Mouse (Mus musculus): ENCODE data around the gene Slc13a4. TPM values are rescaled to one million over a fixed set of nuclear protein-coding genes. Genes with fewer than 3 reads are reported as not detected.
A peak's percentile ranks its signal among the peaks of the same experiment; 100 is the strongest.

The Slc13a4 gene
- polyA plus RNA-seq, 1 experiment from 2014 or later, result 0.19 TPM

GRCm38 (mm10) chr6:35255017-35255416 lies 52.9 kb downstream of the Slc13a4 start:
- H3K36me3 ChIP-seq (ENCODE audit: control insufficient read depth, insufficient read depth, low read length), result no peaks in the 10 kb centered on the region
- H3K4me2 ChIP-seq, result peak overlapping the region; percentile 82
- no peaks in the 10 kb centered on the region for H3K27me3 ChIP-seq (ENCODE audit: control insufficient read depth, insufficient read depth, low read length)
- H3K27ac ChIP-seq (ENCODE audit: low read depth, low read length), result no peak overlapping the region
- H3K9me3 ChIP-seq (ENCODE audit: control insufficient read depth, low read length), result no peaks in the 10 kb centered on the region
- no peak for DNase-seq (ENCODE audit: low spot score, missing footprints)
- peaks cover 22% of the 10 kb centered on the region for H3K4me1 ChIP-seq (ENCODE audit: control insufficient read depth, insufficient read depth, low read length)
- 0 out of 2 replicates have a peak overlapping the region, but pooled peaks have one; percentile 14 for H3K4me3 ChIP-seq (ENCODE audit: low read depth, low read length)
- no peak for ATAC-seq (ENCODE audit: low FRiP score)
- 76% methylated on average over 12 of the region's 12 CpGs for WGBS
- H3K9ac ChIP-seq (ENCODE audit: low read length), result no peak overlapping the region

GRCm38 (mm10) chr6:35254136-35254904 lies 53.6 kb downstream of the Slc13a4 start:
- Histone ChIP-seq H3K4me1 (ENCODE audit: control insufficient read depth, insufficient read depth, low read length) (peaks cover 22% of the 10 kb centered on the region), H3K27me3 (ENCODE audit: control insufficient read depth, insufficient read depth, low read length) (no peaks in the 10 kb centered on the region), H3K4me3 (ENCODE audit: low read depth, low read length) (peak overlapping the region; percentile 14; the same call in 1 of the 2 replicates), H3K27ac (ENCODE audit: low read depth, low read length) (no peak overlapping the region; the same call in 1 of the 2 replicates), H3K4me2 (peak overlapping the region; percentile 82), H3K36me3 (ENCODE audit: control insufficient read depth, insufficient read depth, low read length) (no peaks in the 10 kb centered on the region), H3K9me3 (ENCODE audit: control insufficient read depth, low read length) (no peaks in the 10 kb centered on the region), H3K9ac (ENCODE audit: low read length) (peak overlapping the region; percentile 31; the same call in 1 of the 2 replicates)
- no peak for ATAC-seq (ENCODE audit: low FRiP score)
- no peak for DNase-seq (ENCODE audit: low spot score, missing footprints)
- 59% methylated on average over 9 of the region's 9 CpGs for WGBS

GRCm38 (mm10) chr6:35253474-35253873 lies 54.5 kb downstream of the Slc13a4 start:
- H3K27ac ChIP-seq (ENCODE audit: low read depth, low read length), result peak overlapping the region; percentile 44; the same call in 1 of the 2 replicates
- DNase-seq (ENCODE audit: low spot score, missing footprints) (no peak), ATAC-seq (ENCODE audit: low FRiP score) (no peak)
- 45% methylated on average over 5 of the region's 5 CpGs for WGBS
- peak overlapping the region; percentile 82 for H3K4me2 ChIP-seq
- peaks cover 22% of the 10 kb centered on the region for H3K4me1 ChIP-seq (ENCODE audit: control insufficient read depth, insufficient read depth, low read length)
- peak overlapping the region; percentile 82 for H3K9ac ChIP-seq (ENCODE audit: low read length)
- no peaks in the 10 kb centered on the region for H3K27me3 ChIP-seq (ENCODE audit: control insufficient read depth, insufficient read depth, low read length)
- H3K4me3 ChIP-seq (ENCODE audit: low read depth, low read length), result peak overlapping the region; percentile 73
- H3K36me3 ChIP-seq (ENCODE audit: control insufficient read depth, insufficient read depth, low read length), result no peaks in the 10 kb centered on the region
- no peaks in the 10 kb centered on the region for H3K9me3 ChIP-seq (ENCODE audit: control insufficient read depth, low read length)

GRCm38 (mm10) chr6:35252477-35253346 lies 55.2 kb downstream of the Slc13a4 start:
- Histone ChIP-seq H3K4me2 (peak overlapping the region; percentile 82), H3K36me3 (ENCODE audit: control insufficient read depth, insufficient read depth, low read length) (no peaks in the 10 kb centered on the region), H3K9me3 (ENCODE audit: control insufficient read depth, low read length) (no peaks in the 10 kb centered on the region), H3K27ac (ENCODE audit: low read depth, low read length) (peak overlapping the region; percentile 44; the same call in 1 of the 2 replicates), H3K27me3 (ENCODE audit: control insufficient read depth, insufficient read depth, low read length) (no peaks in the 10 kb centered on the region), H3K4me1 (ENCODE audit: control insufficient read depth, insufficient read depth, low read length) (peaks cover 22% of the 10 kb centered on the region), H3K9ac (ENCODE audit: low read length) (peak overlapping the region; percentile 82), H3K4me3 (ENCODE audit: low read depth, low read length) (peak overlapping the region; percentile 73)
- ATAC-seq (ENCODE audit: low FRiP score) (peak; percentile 95), DNase-seq (ENCODE audit: low spot score, missing footprints) (peak; percentile 99)
- under 1% methylated on average over 60 of the region's 60 CpGs for WGBS

- 68% methylated on average over 17 of the region's 17 CpGs for WGBS
Measured at GRCm38 (mm10) chr6:35251807-35252476, 56.0 kb downstream of the Slc13a4 start.

GRCm38 (mm10) chr6:35245086-35245485 lies 62.8 kb downstream of the Slc13a4 start:
- no peak overlapping the region for H3K4me2 ChIP-seq
- ATAC-seq (ENCODE audit: low FRiP score) (no peak), DNase-seq (ENCODE audit: low spot score, missing footprints) (no peak)
- no peaks in the 10 kb centered on the region for H3K27me3 ChIP-seq (ENCODE audit: control insufficient read depth, insufficient read depth, low read length)
- no peak overlapping the region for H3K4me3 ChIP-seq (ENCODE audit: low read depth, low read length)
- peaks cover 36% of the 10 kb centered on the region for H3K36me3 ChIP-seq (ENCODE audit: control insufficient read depth, insufficient read depth, low read length)
- H3K4me1 ChIP-seq (ENCODE audit: control insufficient read depth, insufficient read depth, low read length), result no peaks in the 10 kb centered on the region
- WGBS, result 73% methylated on average over 5 of the region's 5 CpGs
- no peak overlapping the region for H3K27ac ChIP-seq (ENCODE audit: low read depth, low read length)
- no peaks in the 10 kb centered on the region; the same call in 1 of the 2 replicates for H3K9me3 ChIP-seq (ENCODE audit: control insufficient read depth, low read length)
- no peak overlapping the region for H3K9ac ChIP-seq (ENCODE audit: low read length)

More at GRCm38 (mm10) chr6:35251807-35252476, 56.0 kb downstream of the Slc13a4 start:
- Histone ChIP-seq H3K9ac (ENCODE audit: low read length) (peak overlapping the region; percentile 41; the same call in 1 of the 2 replicates), H3K4me3 (ENCODE audit: low read depth, low read length) (peak overlapping the region; percentile 73), H3K27ac (ENCODE audit: low read depth, low read length) (no peak overlapping the region), H3K9me3 (ENCODE audit: control insufficient read depth, low read length) (no peaks in the 10 kb centered on the region), H3K4me1 (ENCODE audit: control insufficient read depth, insufficient read depth, low read length) (peaks cover 22% of the 10 kb centered on the region), H3K36me3 (ENCODE audit: control insufficient read depth, insufficient read depth, low read length) (no peaks in the 10 kb centered on the region), H3K27me3 (ENCODE audit: control insufficient read depth, insufficient read depth, low read length) (no peaks in the 10 kb centered on the region), H3K4me2 (peak overlapping the region; percentile 82; the same call in 1 of the 2 replicates)
- no peak for DNase-seq (ENCODE audit: low spot score, missing footprints)
- ATAC-seq (ENCODE audit: low FRiP score), result no peak; the same call in 1 of the 2 replicates

GRCm38 (mm10) chr6:35243989-35244388 lies 63.9 kb downstream of the Slc13a4 start:
- no peak overlapping the region for H3K4me3 ChIP-seq (ENCODE audit: low read depth, low read length)
- no peaks in the 10 kb centered on the region for H3K27me3 ChIP-seq (ENCODE audit: control insufficient read depth, insufficient read depth, low read length)
- no peak overlapping the region for H3K27ac ChIP-seq (ENCODE audit: low read depth, low read length)
- ATAC-seq (ENCODE audit: low FRiP score) (no peak), DNase-seq (ENCODE audit: low spot score, missing footprints) (no peak)
- no peak overlapping the region for H3K9ac ChIP-seq (ENCODE audit: low read length)
- H3K36me3 ChIP-seq (ENCODE audit: control insufficient read depth, insufficient read depth, low read length), result peaks cover 36% of the 10 kb centered on the region
- H3K4me1 ChIP-seq (ENCODE audit: control insufficient read depth, insufficient read depth, low read length), result no peaks in the 10 kb centered on the region
- no peak overlapping the region for H3K4me2 ChIP-seq
- no peaks in the 10 kb centered on the region; the same call in 1 of the 2 replicates for H3K9me3 ChIP-seq (ENCODE audit: control insufficient read depth, low read length)
- 87% methylated on average over 9 of the region's 9 CpGs for WGBS

GRCm38 (mm10) chr6:35243252-35243651 lies 64.7 kb downstream of the Slc13a4 start:
- no peak overlapping the region for H3K27ac ChIP-seq (ENCODE audit: low read depth, low read length)
- no peaks in the 10 kb centered on the region for H3K4me1 ChIP-seq (ENCODE audit: control insufficient read depth, insufficient read depth, low read length)
- H3K36me3 ChIP-seq (ENCODE audit: control insufficient read depth, insufficient read depth, low read length), result peaks cover 36% of the 10 kb centered on the region
- no peak overlapping the region for H3K4me2 ChIP-seq
- H3K9me3 ChIP-seq (ENCODE audit: control insufficient read depth, low read length), result no peaks in the 10 kb centered on the region; the same call in 1 of the 2 replicates
- H3K9ac ChIP-seq (ENCODE audit: low read length), result no peak overlapping the region
- DNase-seq (ENCODE audit: low spot score, missing footprints) (no peak), ATAC-seq (ENCODE audit: low FRiP score) (no peak)
- H3K4me3 ChIP-seq (ENCODE audit: low read depth, low read length), result no peak overlapping the region
- WGBS, result 93% methylated on average over 4 of the region's 4 CpGs
- no peaks in the 10 kb centered on the region for H3K27me3 ChIP-seq (ENCODE audit: control insufficient read depth, insufficient read depth, low read length)

Data from midbrain, embryonic 11.5 days (tissue).